Mouse (Mus musculus): Measurements from ENCODE around the gene Wdr76. TPM values are rescaled to one million over a fixed set of nuclear protein-coding genes. Genes with fewer than 3 reads are reported as not detected.

Wdr76 gene
- total and polyA plus RNA-seq, 3 experiments = 17.4 to 29.9 (median 26.9) TPM

Other genes starting within 250 kb of the Wdr76 start
- gene Trp53bp1, start 235.3 kb upstream of the Wdr76 start, total RNA-seq (2012; rRNA removed) = 41.7 and 55.2 TPM in 2 replicates
- 30.1 and 38.0 TPM in 2 replicates for gene Trp53bp1, start 235.3 kb upstream of the Wdr76 start, total RNA-seq (2014; rRNA removed)
- 68.7 and 77.6 TPM in 2 replicates for gene Trp53bp1, start 235.3 kb upstream of the Wdr76 start, polyA plus RNA-seq (2012; ENCODE audit: insufficient read length, low read depth)
- gene Map1a, start 217.1 kb upstream of the Wdr76 start, total RNA-seq (2012; rRNA removed) = 0.38 and 0.92 TPM in 2 replicates
- 0.11 and 0.16 TPM in 2 replicates for gene Map1a, start 217.1 kb upstream of the Wdr76 start, total RNA-seq (2014; rRNA removed)
- 7.2 and 7.3 TPM in 2 replicates for gene Map1a, start 217.1 kb upstream of the Wdr76 start, polyA plus RNA-seq (2012; ENCODE audit: insufficient read length, low read depth)
- gene Ppip5k1, start 151.3 kb upstream of the Wdr76 start, total RNA-seq (2012; rRNA removed) = 11.0 and 11.9 TPM in 2 replicates
- 4.5 and 4.6 TPM in 2 replicates for gene Ppip5k1, start 151.3 kb upstream of the Wdr76 start, total RNA-seq (2014; rRNA removed)
- gene Ppip5k1, start 151.3 kb upstream of the Wdr76 start, polyA plus RNA-seq (2012; ENCODE audit: insufficient read length, low read depth) = 10.4 and 12.3 TPM in 2 replicates
- gene Ckmt1, start 149.0 kb upstream of the Wdr76 start, total RNA-seq (2012; rRNA removed) = 3.8 and 3.9 TPM in 2 replicates
- gene Ckmt1, start 149.0 kb upstream of the Wdr76 start, total RNA-seq (2014; rRNA removed) = 0.43 TPM in 1 of 2 replicates, not detected in the other
- 2.6 and 5.1 TPM in 2 replicates for gene Ckmt1, start 149.0 kb upstream of the Wdr76 start, polyA plus RNA-seq (2012; ENCODE audit: insufficient read length, low read depth)
- gene Strc, start 119.6 kb upstream of the Wdr76 start, total RNA-seq (2012; rRNA removed) = 4.8 and 6.3 TPM in 2 replicates
- gene Strc, start 119.6 kb upstream of the Wdr76 start, total RNA-seq (2014; rRNA removed) = 1.6 and 2.0 TPM in 2 replicates
- gene Strc, start 119.6 kb upstream of the Wdr76 start, polyA plus RNA-seq (2012; ENCODE audit: insufficient read length, low read depth) = 6.2 and 9.2 TPM in 2 replicates
- 54.5 and 86.7 TPM in 2 replicates for gene Pdia3, start 92.9 kb upstream of the Wdr76 start, total RNA-seq (2012; rRNA removed)
- gene Pdia3, start 92.9 kb upstream of the Wdr76 start, total RNA-seq (2014; rRNA removed) = 169 and 184 TPM in 2 replicates
- 356 and 406 TPM in 2 replicates for gene Pdia3, start 92.9 kb upstream of the Wdr76 start, polyA plus RNA-seq (2012; ENCODE audit: insufficient read length, low read depth)
- gene Catsper2, start 92.9 kb upstream of the Wdr76 start, total RNA-seq (2012; rRNA removed) = 0.89 and 1.5 TPM in 2 replicates
- 1.2 and 2.2 TPM in 2 replicates for gene Catsper2, start 92.9 kb upstream of the Wdr76 start, total RNA-seq (2014; rRNA removed)
- 1.8 TPM in 2 replicates for gene Catsper2, start 92.9 kb upstream of the Wdr76 start, polyA plus RNA-seq (2012; ENCODE audit: insufficient read length, low read depth)
- 0.38 and 1.4 TPM in 2 replicates for gene Ell3, start 62.4 kb upstream of the Wdr76 start, total RNA-seq (2012; rRNA removed)
- 2.1 and 2.3 TPM in 2 replicates for gene Ell3, start 62.4 kb upstream of the Wdr76 start, total RNA-seq (2014; rRNA removed)
- gene Ell3, start 62.4 kb upstream of the Wdr76 start, polyA plus RNA-seq (2012; ENCODE audit: insufficient read length, low read depth) = 1.0 and 1.5 TPM in 2 replicates
- 164 and 189 TPM in 2 replicates for gene Serf2, start 57.5 kb upstream of the Wdr76 start, total RNA-seq (2012; rRNA removed)
- 116 TPM in 2 replicates for gene Serf2, start 57.5 kb upstream of the Wdr76 start, total RNA-seq (2014; rRNA removed)
- 222 and 255 TPM in 2 replicates for gene Serf2, start 57.5 kb upstream of the Wdr76 start, polyA plus RNA-seq (2012; ENCODE audit: insufficient read length, low read depth)
- gene Hypk, start 53.4 kb upstream of the Wdr76 start, total RNA-seq (2012; rRNA removed) = 15.4 and 23.2 TPM in 2 replicates
- 11.7 and 13.3 TPM in 2 replicates for gene Hypk, start 53.4 kb upstream of the Wdr76 start, total RNA-seq (2014; rRNA removed)
- 119 and 174 TPM in 2 replicates for gene Hypk, start 53.4 kb upstream of the Wdr76 start, polyA plus RNA-seq (2012; ENCODE audit: insufficient read length, low read depth)
- gene Serinc4, start 49.9 kb upstream of the Wdr76 start, total RNA-seq (2012; rRNA removed) = 0.89 and 1.0 TPM in 2 replicates
- 0.17 TPM in 1 of 2 replicates, not detected in the other for gene Serinc4, start 49.9 kb upstream of the Wdr76 start, total RNA-seq (2014; rRNA removed)
- gene Serinc4, start 49.9 kb upstream of the Wdr76 start, polyA plus RNA-seq (2012; ENCODE audit: insufficient read length, low read depth) = 0.29 and 1.2 TPM in 2 replicates
- 15.6 and 17.3 TPM in 2 replicates for gene Mfap1b, start 32.7 kb upstream of the Wdr76 start, total RNA-seq (2012; rRNA removed)
- gene Mfap1b, start 32.7 kb upstream of the Wdr76 start, total RNA-seq (2014; rRNA removed) = 24.3 TPM in 2 replicates
- 29.7 and 33.2 TPM in 2 replicates for gene Mfap1b, start 32.7 kb upstream of the Wdr76 start, polyA plus RNA-seq (2012; ENCODE audit: insufficient read length, low read depth)
- gene Mfap1a, start 58 bp upstream of the Wdr76 start, total RNA-seq (2012; rRNA removed) = 14.0 and 16.8 TPM in 2 replicates
- 13.5 and 13.7 TPM in 2 replicates for gene Mfap1a, start 58 bp upstream of the Wdr76 start, total RNA-seq (2014; rRNA removed)
- 23.7 and 27.3 TPM in 2 replicates for gene Mfap1a, start 58 bp upstream of the Wdr76 start, polyA plus RNA-seq (2012; ENCODE audit: insufficient read length, low read depth)